Mouse (Mus musculus) thymus, postnatal 10 days (tissue): ENCODE data around the gene Il1rl2.

ENCODE experiments used
- DNase-seq, 2 experiments: peaks; one replicate each; pipeline ENCODE4 v3.0.0; 2021; ENCODE audit warnings: low spot score in 2 of 2

Gene Il1rl2

GRCm38 (mm10) chr1:40324955-40325702, 719 bp downstream of the Il1rl2 start:
- DNase-seq: peak in 1 of 2 experiments; percentile 19

GRCm38 (mm10) chr1:40325711-40326327, 1.4 kb downstream of the Il1rl2 start:
- DNase-seq: no peak

GRCm38 (mm10) chr1:40327604-40328003, 3.2 kb downstream of the Il1rl2 start:
- DNase-seq: no peak

- DNase-seq: no peak
These were observed 5.1 kb downstream of the Il1rl2 start for GRCm38 (mm10) chr1:40329526-40329925.

- no peak for DNase-seq
These were observed 5.8 kb downstream of the Il1rl2 start for GRCm38 (mm10) chr1:40330181-40330580.

GRCm38 (mm10) chr1:40339346-40339745, 14.9 kb downstream of the Il1rl2 start:
- no peak for DNase-seq

GRCm38 (mm10) chr1:40340102-40340501, 15.7 kb downstream of the Il1rl2 start:
- DNase-seq: no peak

- no peak for DNase-seq
These were observed 27.9 kb downstream of the Il1rl2 start for GRCm38 (mm10) chr1:40352158-40352903.

- no peak for DNase-seq
These were observed 28.5 kb downstream of the Il1rl2 start for GRCm38 (mm10) chr1:40352904-40353286.

GRCm38 (mm10) chr1:40354665-40355064, 30.3 kb downstream of the Il1rl2 start:
- no peak for DNase-seq

GRCm38 (mm10) chr1:40355431-40355843, 31.0 kb downstream of the Il1rl2 start:
- no peak for DNase-seq

- DNase-seq: no peak
These were observed 31.6 kb downstream of the Il1rl2 start for GRCm38 (mm10) chr1:40355904-40356521.

GRCm38 (mm10) chr1:40357921-40358320, 33.5 kb downstream of the Il1rl2 start:
- no peak for DNase-seq

- DNase-seq: no peak
These were observed 33.9 kb downstream of the Il1rl2 start for GRCm38 (mm10) chr1:40358351-40358750.

GRCm38 (mm10) chr1:40358771-40359181, 34.4 kb downstream of the Il1rl2 start:
- no peak for DNase-seq

- DNase-seq: no peak
These were observed 35.3 kb downstream of the Il1rl2 start for GRCm38 (mm10) chr1:40359731-40360130.

GRCm38 (mm10) chr1:40360969-40361368, 36.6 kb downstream of the Il1rl2 start:
- no peak for DNase-seq

GRCm38 (mm10) chr1:40361596-40361995, 37.2 kb downstream of the Il1rl2 start:
- DNase-seq: no peak

- DNase-seq: no peak
These were observed 38.4 kb downstream of the Il1rl2 start for GRCm38 (mm10) chr1:40362784-40363183.

GRCm38 (mm10) chr1:40372951-40373350, 48.5 kb downstream of the Il1rl2 start:
- no peak for DNase-seq

- no peak for DNase-seq
These were observed 50.7 kb downstream of the Il1rl2 start for GRCm38 (mm10) chr1:40375148-40375547.

- no peak for DNase-seq
These were observed 52.3 kb downstream of the Il1rl2 start for GRCm38 (mm10) chr1:40376745-40377144.
